22 mouse cellular contexts compared by ENCODE assay signal in genomic region chr6:35102457-35102856, GRCm38 (mm10). TPM values are rescaled to one million over a fixed set of nuclear protein-coding genes. Genes with fewer than 3 reads are reported as not detected.
A peak's percentile ranks its signal among the peaks of the same experiment; 100 is the strongest.
DNase-seq lines count a peak whose midpoint lies in the region; ATAC-seq and TF ChIP-seq lines count a peak whose summit lies in the region.
"Had no signal": no experiment of that assay in that cellular context is flagged by ENCODE, and none has a peak within 500 bp of the region (broad histone marks: within the 10 kb centered on the region; RNA-seq: fewer than 3 reads in every experiment).

No protein-coding gene starts in this region.

- no peak overlapping the region for H3K4me2 ChIP-seq in hindbrain, postnatal 0 days (ENCODE audit: low read depth, low read length)
- no peak overlapping the region for H3K4me2 ChIP-seq in lung, embryonic 14.5 days
- H3K4me2 ChIP-seq in stomach, postnatal 0 days (replicated peaks; ENCODE audit: low read depth), result no peak overlapping the region
- H3K4me2 ChIP-seq: embryonic facial prominence, embryonic 15.5 days; hindbrain, embryonic 13.5 days; intestine, embryonic 15.5 days had no signal

- H3K27me3 ChIP-seq in hindbrain, postnatal 0 days (ENCODE audit: insufficient read depth, low read length), result no peaks in the 10 kb centered on the region
- H3K27me3 ChIP-seq in hindbrain, embryonic 10.5 days (ENCODE audit: insufficient read depth, poor library complexity, severe bottlenecking), result no peaks in the 10 kb centered on the region
- H3K27me3 ChIP-seq in lung, embryonic 14.5 days (ENCODE audit: insufficient read depth, low read length), result no peaks in the 10 kb centered on the region
- H3K27me3 ChIP-seq in stomach, postnatal 0 days (ENCODE audit: control insufficient read depth, insufficient read depth, low read length), result no peaks in the 10 kb centered on the region
- H3K27me3 ChIP-seq: embryonic facial prominence, embryonic 15.5 days; hindbrain, embryonic 13.5 days; intestine, embryonic 15.5 days had no signal

- no peak overlapping the region for H3K27ac ChIP-seq in hindbrain, postnatal 0 days
- no peak overlapping the region for H3K27ac ChIP-seq in hindbrain, embryonic 10.5 days
- H3K27ac ChIP-seq in lung, embryonic 14.5 days (ENCODE audit: low read depth), result no peak overlapping the region
- H3K27ac ChIP-seq in stomach, postnatal 0 days (replicated peaks), result no peak overlapping the region
- H3K27ac ChIP-seq: embryonic facial prominence, embryonic 15.5 days; forebrain, embryonic 10.5 days; heart, embryonic 10.5 days; hindbrain, embryonic 13.5 days; intestine, embryonic 15.5 days had no signal

- H3K9ac ChIP-seq in hindbrain, postnatal 0 days (replicated peaks; ENCODE audit: low read length), result no peak overlapping the region
- H3K9ac ChIP-seq in lung, embryonic 14.5 days, result no peak overlapping the region
- no peak overlapping the region for H3K9ac ChIP-seq in stomach, postnatal 0 days (ENCODE audit: low read length)
- H3K9ac ChIP-seq: embryonic facial prominence, embryonic 15.5 days; hindbrain, embryonic 13.5 days; intestine, embryonic 15.5 days had no signal

- no peak for TF ChIP-seq EP300 in stomach, postnatal 0 days (optimal IDR thresholded peaks at IDR 0.05)

- no peaks in the 10 kb centered on the region for H3K4me1 ChIP-seq in hindbrain, postnatal 0 days (ENCODE audit: insufficient read depth, low read length)
- no peaks in the 10 kb centered on the region for H3K4me1 ChIP-seq in hindbrain, embryonic 10.5 days (replicated peaks)
- no peaks in the 10 kb centered on the region for H3K4me1 ChIP-seq in lung, embryonic 14.5 days (ENCODE audit: insufficient read depth)
- no peaks in the 10 kb centered on the region for H3K4me1 ChIP-seq in stomach, postnatal 0 days (replicated peaks; ENCODE audit: control insufficient read depth, insufficient read depth)
- H3K4me1 ChIP-seq: embryonic facial prominence, embryonic 15.5 days; forebrain, embryonic 10.5 days; heart, embryonic 10.5 days; hindbrain, embryonic 13.5 days; intestine, embryonic 15.5 days had no signal

- H3K36me3 ChIP-seq in hindbrain, postnatal 0 days (ENCODE audit: insufficient read depth, low read length), result no peaks in the 10 kb centered on the region
- H3K36me3 ChIP-seq in hindbrain, embryonic 10.5 days, result peaks cover 19% of the 10 kb centered on the region
- no peaks in the 10 kb centered on the region for H3K36me3 ChIP-seq in lung, embryonic 14.5 days (ENCODE audit: insufficient read depth)
- no peaks in the 10 kb centered on the region for H3K36me3 ChIP-seq in stomach, postnatal 0 days (ENCODE audit: control insufficient read depth, insufficient read depth, low read length)
- H3K36me3 ChIP-seq: intestine, embryonic 15.5 days had no signal

- no peak for DNase-seq in hindbrain, postnatal 0 days (ENCODE audit: low spot score)
- DNase-seq in hindbrain, embryonic 10.5 days (ENCODE audit: low spot score), result no peak
- DNase-seq in lung, embryonic 14.5 days, result no peak
- no peak for DNase-seq in lung, postnatal 4 days
- no peak for DNase-seq in stomach, postnatal 0 days (ENCODE audit: low spot score)
- DNase-seq in right cerebral cortex, postnatal 4 days, result no peak
- DNase-seq: adrenal gland, adult 2 months; adrenal gland, postnatal 25 days; cerebellum, adult 2 months; cerebellum, postnatal 10 days; embryo, embryonic 11 days; gastrocnemius, postnatal 25 days; heart, postnatal 10 days; heart, postnatal 4 days had no signal

- TF ChIP-seq CTCF in hindbrain, postnatal 0 days (IDR thresholded peaks at IDR 0.05; ENCODE audit: low read depth), result peak; percentile 5; the same call in 1 of the 2 replicates
- TF ChIP-seq CTCF in lung, embryonic 14.5 days (IDR thresholded peaks at IDR 0.05; ENCODE audit: low read depth), result 0 out of 2 replicates have a peak, but pooled peaks have one; percentile 5
- TF ChIP-seq CTCF in stomach, postnatal 0 days (IDR thresholded peaks at IDR 0.05; ENCODE audit: low read depth), result 0 out of 2 replicates have a peak, but pooled peaks have one; percentile 18

- H3K9me3 ChIP-seq in hindbrain, postnatal 0 days (ENCODE audit: low read length), result no peaks in the 10 kb centered on the region
- H3K9me3 ChIP-seq in hindbrain, embryonic 10.5 days, result no peaks in the 10 kb centered on the region
- no peaks in the 10 kb centered on the region for H3K9me3 ChIP-seq in lung, embryonic 14.5 days (ENCODE audit: low read depth, low read length)
- no peaks in the 10 kb centered on the region for H3K9me3 ChIP-seq in stomach, postnatal 0 days (ENCODE audit: control insufficient read depth, low read length)
- H3K9me3 ChIP-seq: embryonic facial prominence, embryonic 15.5 days; forebrain, embryonic 10.5 days; heart, embryonic 10.5 days; hindbrain, embryonic 13.5 days; intestine, embryonic 15.5 days had no signal

- no peak overlapping the region for H3K4me3 ChIP-seq in hindbrain, postnatal 0 days (ENCODE audit: low read length)
- no peak overlapping the region for H3K4me3 ChIP-seq in hindbrain, embryonic 10.5 days
- H3K4me3 ChIP-seq in lung, embryonic 14.5 days (ENCODE audit: low read depth, low read length), result no peak overlapping the region
- no peak overlapping the region for H3K4me3 ChIP-seq in stomach, postnatal 0 days (ENCODE audit: low read depth, low read length)
- H3K4me3 ChIP-seq: embryonic facial prominence, embryonic 15.5 days; erythroblast, embryonic 14.5 days; forebrain, embryonic 10.5 days; heart, embryonic 10.5 days; hindbrain, embryonic 13.5 days; intestine, embryonic 15.5 days had no signal

- 91% methylated on average over 1 of the region's 1 CpGs for WGBS in hindbrain, postnatal 0 days
- 95% methylated on average over 1 of the region's 1 CpGs for WGBS in hindbrain, embryonic 10.5 days
- WGBS in lung, embryonic 14.5 days, result 85% methylated on average over 1 of the region's 1 CpGs
- WGBS in stomach, postnatal 0 days, result 92% methylated on average over 1 of the region's 1 CpGs

- ATAC-seq in hindbrain, postnatal 0 days, result no peak
- no peak for ATAC-seq in lung, embryonic 14.5 days (ENCODE audit: insufficient read depth)
- no peak for ATAC-seq in stomach, postnatal 0 days (ENCODE audit: low FRiP score, low TSS enrichment)
- ATAC-seq: activated CD4-positive, CD25-positive, alpha-beta regulatory T cell, adult 4 months; forebrain, embryonic 14.5 days; intestine, embryonic 15.5 days had no signal

RNA-seq across cellular contexts. Expression of gene Cnot4, which starts 31.1 kb away (rescaled TPM):
- total RNA-seq in hindbrain, postnatal 0 days (2014; rRNA removed), result 21.2 and 21.4 TPM in 2 replicates
- polyA plus RNA-seq in hindbrain, postnatal 0 days (2015; fragmentation: Nextera tagmentation; extraction: Ambion mirVana), result 23.5 and 24.7 TPM in 2 replicates
- polyA plus RNA-seq in hindbrain, embryonic 10.5 days (2016; fragmentation: Nextera tagmentation; extraction: Ambion mirVana), result 25.6 and 25.9 TPM in 2 replicates
- 31.8 and 31.9 TPM in 2 replicates for polyA plus RNA-seq in lung, embryonic 14.5 days (2014; fragmentation: Nextera tagmentation; extraction: Ambion mirVana)
- 11.6 and 12.2 TPM in 2 replicates for polyA plus RNA-seq in stomach, postnatal 0 days (2015; fragmentation: Nextera tagmentation; extraction: Ambion mirVana)
